Mouse (Mus musculus) T-helper 2 cell (primary cell): ENCODE data around the gene Actr3.
"Not testable (repeated sequence)": the region's sequence is repeated elsewhere in the genome, so short reads cannot be mapped to it uniquely, and the experiment has no call there.

Experiments
- in situ Hi-C: fragments of 300-600 bp; cut with MboI, MseI; formaldehyde crosslinking; loops from one replicate; pipeline ENCODE4 v1.15.1; 2025; ENCODE audit warnings: high pct_unique_total_duplicates

Actr3 gene

DNA sequence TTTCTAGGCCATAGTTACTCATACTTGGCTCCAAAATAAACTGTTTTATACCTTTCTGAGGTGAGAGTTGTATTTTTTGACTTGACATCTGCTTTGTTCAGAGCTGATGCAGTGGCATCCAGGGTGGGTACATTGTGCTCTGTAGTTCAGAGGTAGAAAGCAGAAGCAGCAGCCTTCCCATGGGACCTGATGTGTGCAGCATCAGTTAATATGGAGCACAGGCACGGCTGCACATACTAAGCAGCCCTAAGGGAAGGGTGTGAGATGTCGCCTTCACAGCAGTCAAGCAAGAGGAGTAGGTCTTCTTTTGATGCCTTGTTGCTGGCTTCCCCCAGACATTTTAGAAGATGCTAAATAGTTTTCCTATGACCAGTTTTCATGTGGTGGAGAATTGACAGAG lies 3.3 kb upstream of the Actr3 start:
- in situ Hi-C loops: loop anchor here (5.0 to 10.0 kb wide), 3 partner anchors 38 to 126 kb away; partner anchors contain the start of gene Slc35f5

DNA sequence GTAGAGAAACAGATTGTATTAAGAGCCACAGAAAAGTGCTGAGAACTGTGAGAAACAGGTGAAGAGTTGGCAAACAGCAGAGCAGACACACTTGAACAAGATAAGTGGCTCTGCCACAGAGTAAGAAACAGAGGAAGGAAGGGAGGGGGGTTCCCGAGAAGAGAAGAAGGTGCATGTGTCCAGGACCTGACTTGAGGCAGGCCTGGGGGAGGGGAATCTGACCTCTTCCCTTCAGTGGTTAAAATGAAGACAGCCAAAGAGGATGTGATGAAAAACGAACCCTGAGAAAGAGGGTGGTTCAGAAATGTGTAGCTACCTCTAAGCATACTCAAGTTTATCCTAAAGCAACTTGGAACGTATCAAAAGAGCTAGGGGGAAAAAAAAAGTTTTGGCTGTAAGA lies 2.4 kb upstream of the Actr3 start:
- in situ Hi-C loops: loop anchor here (5.0 to 10.0 kb wide), 3 partner anchors 39 to 127 kb away; partner anchors contain the start of gene Slc35f5

DNA sequence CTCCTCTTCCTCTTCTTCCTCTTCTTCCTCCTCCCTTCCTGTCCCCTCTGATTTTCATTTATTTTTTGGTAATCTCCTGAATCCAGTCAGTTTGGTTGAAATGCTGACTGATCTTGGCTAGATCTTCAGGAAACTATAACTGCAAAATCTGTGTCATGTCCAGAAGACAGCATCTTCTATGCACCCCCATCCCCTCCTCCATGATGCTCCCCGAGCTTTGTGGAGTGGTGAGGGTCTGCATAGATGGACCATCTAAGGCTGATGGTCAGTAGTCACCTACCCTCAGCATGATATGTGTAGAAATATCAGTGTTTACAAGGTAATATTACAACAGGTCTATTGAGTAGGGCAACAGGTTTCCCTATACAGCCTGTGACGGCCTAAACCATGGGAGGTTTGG lies 1.6 kb upstream of the Actr3 start:
- in situ Hi-C loops: loop anchor here (5.0 to 10.0 kb wide), 3 partner anchors 40 to 128 kb away; partner anchors contain the start of gene Slc35f5

DNA sequence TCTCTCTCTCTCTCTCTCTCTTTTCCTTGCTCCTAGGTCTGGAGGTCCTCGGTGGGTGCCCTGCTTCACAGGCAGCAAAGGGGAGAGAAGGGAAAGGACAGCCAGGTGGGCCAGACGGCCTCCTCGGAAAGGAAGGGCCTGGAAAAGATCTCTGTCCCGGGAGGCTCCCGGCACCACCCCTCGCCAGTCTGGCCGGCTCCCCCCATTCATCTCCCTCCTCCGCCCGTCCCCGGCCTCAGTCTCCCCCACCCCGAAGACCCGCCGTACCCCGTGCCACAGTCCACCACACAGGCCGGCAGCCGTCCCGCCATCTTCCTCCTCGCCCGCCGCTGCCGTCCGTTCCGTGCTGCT lies 534 bp downstream of the Actr3 start:
- in situ Hi-C loops: loop anchor here (5.0 to 10.0 kb wide), 3 partner anchors 42 to 130 kb away; partner anchors contain the start of gene Slc35f5

DNA sequence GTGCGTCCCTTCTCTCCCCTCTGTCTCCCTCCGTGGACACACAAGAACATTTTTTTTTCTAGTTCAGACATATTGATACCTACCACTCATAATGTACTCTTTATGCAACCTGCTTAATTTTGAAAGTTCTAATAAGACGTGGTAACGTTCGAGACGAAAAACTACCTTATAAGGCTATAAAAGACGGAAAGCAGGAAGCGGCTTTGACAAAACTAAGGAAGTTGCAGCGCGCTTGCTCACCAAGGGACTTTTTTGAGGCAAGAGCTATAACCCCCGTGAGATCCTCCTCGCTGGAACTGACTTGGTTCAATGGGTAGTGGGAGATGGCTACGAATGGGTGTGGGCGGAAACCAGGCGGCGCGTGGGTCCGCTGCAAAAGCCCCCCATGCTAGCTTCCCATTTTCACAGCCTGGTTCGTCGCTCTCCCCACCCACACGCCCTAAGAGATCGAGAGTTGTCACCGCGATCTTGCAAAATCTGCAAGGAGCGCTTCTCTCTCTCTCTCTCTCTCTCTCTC lies 984 bp downstream of the Actr3 start:
- in situ Hi-C loops: loop anchor here (5.0 to 10.0 kb wide), 3 partner anchors 43 to 130 kb away; partner anchors contain the start of gene Slc35f5

DNA sequence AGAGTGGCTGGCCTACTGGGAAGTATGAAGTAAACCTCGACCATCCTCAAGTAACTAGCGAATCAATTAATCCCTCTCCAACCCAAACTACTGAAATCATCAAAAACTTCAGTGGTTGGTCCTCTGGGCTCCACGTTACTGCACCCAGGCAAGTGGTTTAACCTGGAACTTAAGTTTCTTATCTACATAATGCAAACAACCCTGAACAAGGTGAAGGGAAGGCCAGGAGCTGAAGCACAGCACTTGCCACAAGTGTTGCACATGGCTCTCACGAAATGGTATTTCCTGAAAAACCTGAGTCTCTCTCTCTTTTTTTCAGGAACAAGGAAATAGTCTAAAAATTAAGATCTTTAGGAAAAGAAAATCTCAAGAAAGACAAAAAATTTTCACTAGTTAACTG lies 4.2 kb downstream of the Actr3 start:
- in situ Hi-C loops: loop anchor here (10.0 kb wide), 1 partner anchor 134 kb away; the partner anchor contains the start of gene Slc35f5

DNA sequence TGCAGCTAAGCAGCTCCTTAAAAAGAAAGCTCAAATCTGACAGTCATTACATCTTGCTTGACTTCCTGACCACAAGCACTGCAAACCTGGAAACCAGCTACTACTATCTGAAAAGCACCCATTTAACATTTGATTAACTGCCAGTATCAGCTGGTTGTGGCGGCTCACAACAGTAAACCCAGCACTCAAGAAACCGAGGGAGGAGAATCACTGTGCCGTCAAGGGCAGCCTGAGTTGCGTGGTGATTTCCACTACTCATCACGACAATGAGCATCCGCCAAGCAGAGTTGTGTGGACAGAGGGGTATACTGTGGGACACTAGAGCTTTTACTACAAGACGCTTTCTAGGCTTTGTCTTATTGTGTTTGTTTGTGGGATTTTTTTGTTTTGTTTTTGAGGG lies 4.8 kb downstream of the Actr3 start:
- in situ Hi-C loops: loop anchor here (10.0 kb wide), 1 partner anchor 134 kb away; the partner anchor contains the start of gene Slc35f5

DNA sequence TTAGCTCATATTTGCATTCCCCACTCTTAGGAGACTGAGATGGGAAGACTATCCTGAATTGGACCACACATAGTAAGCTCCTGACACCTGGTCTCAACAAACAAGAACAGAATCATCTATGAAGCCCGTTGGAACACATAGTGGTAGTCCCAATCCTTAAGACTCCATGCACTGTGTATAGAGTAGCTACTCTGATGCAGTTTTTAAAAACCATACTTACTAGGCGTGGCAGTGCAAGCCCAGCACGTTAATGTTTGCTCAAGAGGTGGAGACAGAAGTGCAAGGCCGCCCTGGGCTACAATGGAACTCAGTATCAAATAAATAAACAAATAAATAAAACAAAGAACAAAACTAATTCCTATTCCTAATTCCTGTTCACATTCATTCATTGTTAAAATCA lies 5.5 kb downstream of the Actr3 start:
- in situ Hi-C loops: loop anchor here (10.0 kb wide), 1 partner anchor 135 kb away; the partner anchor contains the start of gene Slc35f5

DNA sequence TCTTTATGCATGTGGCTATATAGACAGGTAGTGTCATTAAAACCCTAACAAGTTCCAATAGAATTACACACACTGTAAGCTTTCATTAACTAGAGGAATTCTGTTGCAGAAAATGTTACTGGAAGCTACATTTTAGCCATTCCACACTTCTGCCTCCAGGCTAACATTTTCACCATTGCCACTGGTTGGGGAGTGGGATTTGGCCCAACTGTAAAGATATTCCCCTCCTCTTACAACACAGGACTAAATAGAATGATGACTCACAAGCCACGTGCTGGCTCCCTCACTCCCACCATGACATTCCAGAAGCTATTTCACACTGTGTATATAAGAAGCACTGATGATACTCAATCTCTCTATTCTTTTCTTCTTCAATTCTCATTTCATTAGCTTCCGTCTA lies 7.2 kb downstream of the Actr3 start:
- in situ Hi-C loops: no loop called here

DNA sequence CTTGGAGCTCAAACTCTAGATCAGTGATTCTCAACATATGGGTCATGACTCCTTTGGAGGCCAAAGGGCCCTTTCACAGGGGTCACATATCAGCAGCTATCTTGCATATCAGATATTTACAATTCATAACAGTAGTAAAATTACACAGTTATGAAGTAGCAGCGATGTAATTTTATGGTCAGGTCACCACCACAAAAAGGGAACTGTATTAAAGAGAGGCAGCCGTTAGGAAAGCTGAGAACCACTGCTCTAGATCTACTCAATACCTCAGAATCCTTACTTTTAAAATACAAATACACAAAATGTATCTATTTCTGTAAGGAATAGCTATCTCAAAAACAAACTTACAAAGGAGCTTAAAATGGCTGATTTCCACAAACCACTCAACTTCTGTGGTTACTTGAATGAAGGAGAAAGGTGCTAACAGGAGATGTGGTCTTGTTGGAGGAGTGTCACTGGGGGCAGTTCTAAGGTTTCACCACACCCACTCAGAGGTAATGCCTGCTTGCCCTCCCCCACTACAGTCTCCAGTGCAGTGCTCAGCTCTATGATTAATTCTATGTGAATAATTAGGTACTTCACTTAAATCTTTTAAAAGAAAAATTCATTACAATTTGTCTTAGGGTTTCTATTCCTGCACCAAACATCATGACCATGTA lies 9.0 kb downstream of the Actr3 start:
- in situ Hi-C loops: no loop called here

DNA sequence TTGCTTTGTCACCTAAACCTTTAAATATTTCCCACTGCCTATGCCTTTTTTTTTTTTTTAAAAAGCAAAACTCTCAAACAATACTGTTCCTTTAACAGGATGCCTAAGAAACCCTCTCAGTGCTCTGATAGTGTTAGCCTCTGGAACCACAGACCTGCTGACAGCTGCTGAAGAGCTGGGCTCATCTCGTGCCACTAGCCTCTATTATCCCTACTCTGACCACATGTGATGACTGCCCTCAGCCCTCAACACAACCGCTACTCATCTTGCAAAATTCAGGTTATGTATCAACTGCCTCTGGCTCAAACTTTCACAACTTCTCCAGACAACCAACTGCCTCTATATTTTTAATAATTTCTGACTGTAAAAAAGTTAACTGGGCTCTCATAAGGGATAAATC lies 15.6 kb downstream of the Actr3 start:
- in situ Hi-C loops: no loop called here

DNA sequence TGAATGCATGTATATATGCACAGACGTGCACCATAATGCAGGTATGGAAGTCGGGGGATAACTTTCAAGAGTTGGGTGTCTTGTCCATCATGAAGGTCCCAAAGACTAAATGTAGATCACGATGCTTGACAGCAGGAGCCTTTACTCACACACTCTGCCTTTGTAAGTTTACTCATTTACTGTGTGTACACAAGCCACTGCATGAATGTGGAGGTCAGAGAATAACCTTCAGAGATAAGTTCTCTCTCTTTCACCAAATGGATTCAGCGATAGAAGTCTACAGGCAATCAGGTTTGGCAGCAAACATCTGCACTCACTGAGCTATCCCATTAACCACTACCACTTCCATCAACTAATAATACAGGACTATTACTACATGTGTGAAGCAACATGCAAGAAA lies 16.8 kb downstream of the Actr3 start:
- in situ Hi-C loops: no loop called here

DNA sequence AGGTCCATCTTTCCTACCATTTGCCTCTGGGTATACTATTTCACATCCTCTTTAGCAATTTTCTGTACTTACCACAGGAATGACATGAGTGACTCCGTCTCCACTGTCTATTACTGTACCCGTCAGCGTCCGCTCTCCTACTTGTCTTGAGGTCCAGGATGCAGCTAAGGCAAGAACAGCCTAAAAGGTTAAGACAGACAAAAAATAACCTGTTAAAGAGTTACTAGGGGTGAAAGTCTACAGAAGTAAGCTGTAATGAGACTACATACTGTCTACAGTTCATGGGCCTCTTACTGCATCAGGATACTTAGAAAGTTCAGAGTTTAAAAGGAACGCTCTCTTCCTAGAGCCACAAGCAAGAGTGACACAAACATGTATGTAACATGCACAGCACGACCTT lies 28.3 kb downstream of the Actr3 start:
- in situ Hi-C loops: no loop called here

DNA sequence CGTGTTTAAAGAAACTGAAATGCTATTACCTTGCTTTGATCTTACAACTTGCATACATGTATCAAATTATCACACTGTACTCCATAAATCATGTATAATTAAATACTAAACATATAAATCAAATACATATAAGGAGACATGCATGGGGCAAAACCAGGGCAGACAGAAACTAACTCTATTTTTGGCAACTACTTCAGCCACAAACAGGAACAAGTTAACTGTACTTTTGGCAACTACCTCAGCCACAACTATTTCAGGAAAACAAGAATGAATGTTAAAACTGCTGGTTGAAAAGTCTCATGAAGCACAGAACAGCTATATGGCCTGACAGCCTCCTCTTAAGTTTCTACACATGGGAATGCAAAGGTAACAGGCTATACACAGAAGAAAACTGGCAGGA lies 40.1 kb downstream of the Actr3 start:
- in situ Hi-C loops: no loop called here

DNA sequence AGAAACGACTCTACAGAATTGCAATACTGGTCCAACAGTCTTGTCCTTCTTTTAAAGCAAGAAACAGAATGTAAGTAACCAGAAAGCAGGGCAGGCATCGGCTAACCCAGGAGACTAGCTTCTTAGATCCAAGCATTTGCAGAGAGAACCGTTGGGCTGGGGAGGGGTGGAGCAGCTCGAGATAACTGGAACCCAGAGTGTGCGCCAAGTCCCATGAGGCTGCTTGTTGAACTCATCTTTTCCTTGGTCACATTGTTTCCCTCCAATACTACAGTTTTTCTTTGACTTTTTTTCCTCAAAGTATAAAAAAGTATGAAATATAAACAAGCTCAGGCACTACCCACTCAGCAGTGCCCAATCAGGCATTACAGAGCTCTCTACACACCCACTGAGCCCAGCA lies 42.2 kb downstream of the Actr3 start:
- in situ Hi-C loops: not testable (repeated sequence)

DNA sequence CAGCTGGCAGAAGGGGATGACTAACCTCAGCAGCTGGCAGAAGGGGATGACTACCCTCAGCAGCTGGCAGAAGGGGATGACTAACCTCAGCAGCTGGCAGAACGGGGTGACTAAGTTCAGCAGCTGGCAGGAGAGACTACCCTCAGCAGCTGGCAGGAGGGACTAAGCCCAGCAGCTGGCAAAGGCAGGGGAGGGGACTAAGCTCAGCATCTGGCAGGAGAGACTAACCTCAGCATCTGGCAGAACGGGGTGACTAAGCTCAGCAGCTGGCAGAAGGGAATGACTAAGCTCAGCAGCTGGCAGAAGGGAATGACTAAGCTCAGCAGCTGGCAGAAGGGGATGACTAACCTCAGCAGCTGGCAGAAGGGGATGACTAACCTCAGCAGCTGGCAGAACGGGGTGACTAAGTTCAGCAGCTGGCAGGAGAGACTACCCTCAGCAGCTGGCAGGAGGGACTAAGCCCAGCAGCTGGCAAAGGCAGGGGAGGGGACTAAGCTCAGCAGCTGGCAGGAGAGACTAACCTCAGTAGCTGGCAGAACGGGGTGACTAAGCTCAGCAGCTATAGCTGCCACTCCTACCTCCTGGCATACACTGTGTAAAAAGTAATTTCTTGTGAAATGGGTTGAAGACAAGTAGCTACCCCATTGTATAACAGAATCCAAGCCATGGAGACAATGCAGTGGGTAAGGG lies 45.3 kb downstream of the Actr3 start:
- in situ Hi-C loops: not testable (repeated sequence)

DNA sequence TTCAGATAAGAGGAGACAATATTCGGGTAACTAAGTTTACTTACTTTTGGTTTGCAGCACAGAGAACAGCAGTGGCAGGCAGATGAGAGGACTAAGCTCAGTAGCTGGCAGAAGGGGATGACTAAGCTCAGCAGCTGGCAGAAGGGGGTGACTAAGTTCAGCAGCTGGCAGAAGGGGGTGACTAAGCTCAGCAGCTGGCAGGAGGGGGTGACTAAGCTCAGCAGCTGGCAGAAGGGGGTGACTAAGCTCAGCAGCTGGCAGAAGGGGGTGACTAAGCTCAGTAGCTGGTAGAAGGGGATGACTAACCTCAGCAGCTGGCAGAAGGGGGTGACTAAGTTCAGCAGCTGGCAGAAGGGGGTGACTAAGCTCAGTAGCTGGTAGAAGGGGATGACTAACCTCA lies 45.9 kb downstream of the Actr3 start:
- in situ Hi-C loops: not testable (repeated sequence)

DNA sequence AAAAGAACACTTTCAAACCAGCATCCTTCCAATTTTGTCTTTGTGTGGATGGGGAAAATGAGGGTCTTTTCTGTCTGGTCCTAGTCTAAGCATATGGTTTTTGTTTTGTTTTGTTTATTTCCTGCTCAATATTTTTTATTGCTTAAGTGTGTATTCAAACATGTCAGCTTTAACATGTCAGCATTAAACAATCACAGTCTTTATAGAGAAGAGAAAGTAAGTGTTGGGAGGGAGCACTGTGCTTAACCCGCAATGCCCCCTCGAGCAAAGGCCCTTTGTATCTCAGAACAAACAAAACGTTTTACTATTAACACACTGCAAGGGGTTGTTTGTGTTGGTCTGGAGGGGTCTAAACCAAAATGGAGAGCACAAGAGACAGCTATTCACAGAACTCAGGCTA lies 47.2 kb downstream of the Actr3 start:
- in situ Hi-C loops: no loop called here

DNA sequence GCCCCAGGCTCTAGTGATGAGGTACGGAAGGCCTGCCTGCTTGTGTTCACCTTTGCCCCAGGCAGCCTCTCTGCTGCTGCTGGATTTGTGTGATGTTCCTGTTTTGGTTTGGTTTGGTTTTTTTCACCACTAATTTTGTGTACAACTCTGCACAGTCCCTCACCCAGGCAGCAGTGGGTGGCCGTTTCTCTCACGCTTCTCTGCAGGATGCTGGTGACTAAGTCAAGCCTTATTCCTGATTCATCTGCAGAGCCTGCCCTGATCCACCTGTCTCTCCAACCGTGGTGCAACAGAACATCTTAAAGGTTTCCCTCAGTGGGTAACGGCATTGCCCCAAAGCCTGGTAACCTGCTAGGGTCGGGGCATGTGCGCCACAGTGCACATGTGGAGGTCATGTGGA lies 49.3 kb downstream of the Actr3 start:
- in situ Hi-C loops: no loop called here

DNA sequence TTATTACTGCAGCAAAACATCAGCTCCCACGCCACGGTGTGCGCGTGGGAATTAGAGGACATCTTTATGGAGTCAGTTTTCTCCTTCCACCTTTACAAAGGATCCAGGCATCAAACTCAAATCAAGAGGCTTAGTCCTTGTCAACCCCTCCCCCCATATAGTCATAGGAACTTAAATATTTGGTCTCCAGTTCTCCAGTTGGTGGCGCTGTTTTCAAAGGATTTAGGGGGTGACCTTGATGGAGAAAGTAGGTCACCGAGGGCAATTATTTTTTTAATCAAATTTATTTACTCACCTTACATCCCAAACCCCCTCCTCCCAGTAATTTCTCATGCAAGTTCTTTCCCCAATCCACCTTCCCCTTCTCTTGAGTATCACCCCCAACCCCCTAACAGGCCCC lies 52.9 kb downstream of the Actr3 start:
- in situ Hi-C loops: no loop called here

DNA sequence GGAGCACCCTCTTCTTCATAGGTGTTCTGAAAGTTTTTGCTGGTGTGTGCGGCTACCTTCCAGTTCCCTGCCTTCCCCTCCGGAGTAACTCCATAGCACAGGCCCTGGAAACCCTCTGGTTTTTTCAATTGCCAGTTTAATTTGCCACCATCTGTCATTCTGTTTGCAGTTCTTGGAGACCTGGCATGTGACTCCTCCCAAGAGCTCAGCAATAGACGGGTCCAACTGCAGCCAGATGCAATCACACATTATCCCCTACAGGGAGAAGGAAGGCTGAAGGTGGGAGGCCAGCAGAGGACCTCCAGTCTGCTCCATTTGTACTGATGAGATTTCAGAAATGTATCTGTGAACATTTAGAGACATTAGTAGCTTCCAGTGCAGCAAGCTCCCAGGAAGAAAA lies 56.6 kb downstream of the Actr3 start:
- in situ Hi-C loops: loop anchor here (10.0 kb wide), 1 partner anchor 186 kb away; the partner anchor contains the start of gene Slc35f5

DNA sequence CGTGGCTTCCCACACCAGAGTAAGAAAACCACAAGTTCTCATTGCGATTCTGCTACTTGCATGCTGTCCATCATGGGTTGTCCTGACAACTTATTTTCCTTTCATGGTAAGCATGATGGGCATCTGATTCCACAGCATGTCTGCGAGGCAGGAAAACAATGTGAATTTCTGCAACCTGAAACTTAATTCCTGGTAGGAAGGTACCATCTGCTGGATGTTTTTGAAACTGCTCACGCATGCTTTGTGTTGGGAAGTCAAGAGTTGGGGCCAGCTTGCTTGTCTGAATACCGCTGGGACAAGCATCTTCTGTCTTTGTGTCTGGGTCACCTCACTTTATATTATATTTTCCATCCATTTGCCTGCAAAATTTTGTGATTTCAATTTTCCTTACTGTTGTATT lies 62.7 kb downstream of the Actr3 start:
- in situ Hi-C loops: loop anchor here (5.0 to 10.0 kb wide), 2 partner anchors 192 to 1544 kb away; partner anchors contain the start of gene Slc35f5

DNA sequence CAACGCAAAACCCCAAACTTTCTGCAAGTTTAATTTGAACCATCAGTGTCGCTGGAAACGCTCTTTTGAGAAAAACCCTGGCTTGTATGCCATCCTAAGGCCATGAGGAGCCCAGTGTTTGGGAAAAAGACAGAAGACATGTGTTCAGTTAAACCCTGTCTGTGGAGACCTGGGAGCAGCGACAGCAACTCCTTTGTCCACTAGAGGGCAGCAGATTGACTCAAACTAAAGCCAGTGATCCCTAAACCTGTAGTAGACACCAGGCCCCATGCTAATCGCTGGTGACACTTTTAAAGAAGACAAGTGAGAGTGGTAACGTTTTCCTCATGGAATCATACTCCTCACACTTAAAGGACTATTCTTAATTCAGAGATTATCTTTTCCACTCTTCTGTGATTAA lies 64.7 kb downstream of the Actr3 start:
- in situ Hi-C loops: loop anchor here (5.0 to 10.0 kb wide), 2 partner anchors 194 to 1547 kb away; partner anchors contain the start of gene Slc35f5
